Comparison of ENCODE assay signal across 24 mouse cellular contexts in the genomic region with DNA sequence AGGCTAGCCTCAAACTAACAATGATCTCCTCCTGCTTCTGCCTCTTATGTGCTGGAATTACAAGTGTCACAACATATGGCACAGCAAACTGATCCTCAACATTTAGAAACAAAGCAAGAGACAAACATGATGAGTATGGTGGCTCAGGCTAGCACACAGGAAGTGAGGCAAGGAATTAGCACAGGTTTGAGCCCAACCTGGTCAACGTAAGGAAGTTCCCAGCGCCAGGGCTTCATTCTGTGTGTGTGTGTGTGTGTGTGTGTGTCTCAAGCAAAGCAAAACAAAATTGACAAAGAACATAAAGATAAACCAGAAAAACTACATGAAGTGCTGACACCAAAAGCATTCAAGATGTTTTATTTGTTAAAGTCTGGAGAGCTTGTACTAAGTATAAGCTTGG. TPM values are rescaled to one million over a fixed set of nuclear protein-coding genes. Genes with fewer than 3 reads are reported as not detected.
DNase-seq lines count a peak whose midpoint lies in the region; ATAC-seq and TF ChIP-seq lines count a peak whose summit lies in the region.
"Had no signal": no experiment of that assay in that cellular context is flagged by ENCODE, and none has a peak within 500 bp of the region (broad histone marks: within the 10 kb centered on the region; RNA-seq: fewer than 3 reads in every experiment).

No protein-coding gene starts in this region.

- H3K27ac ChIP-seq in midbrain, embryonic 11.5 days (ENCODE audit: low read depth, low read length) = no peak overlapping the region
- H3K27ac ChIP-seq in midbrain, postnatal 0 days (ENCODE audit: low read depth, low read length) = no peak overlapping the region
- H3K27ac ChIP-seq: embryonic facial prominence, embryonic 10.5 days; embryonic facial prominence, embryonic 12.5 days; forebrain, embryonic 12.5 days had no signal

- 89% methylated on average over 2 of the region's 2 CpGs for WGBS in midbrain, embryonic 11.5 days
- WGBS in midbrain, postnatal 0 days = 96% methylated on average over 2 of the region's 2 CpGs

- DNase-seq in midbrain, embryonic 11.5 days (ENCODE audit: low spot score, missing footprints) = peak; percentile 45
- no peak for DNase-seq in midbrain, postnatal 0 days (ENCODE audit: low spot score)
- DNase-seq in frontal cortex, adult 2 months (ENCODE audit: extremely low spot score in 1 of 2, low spot score in 1 of 2) = no peak
- DNase-seq in urinary bladder, adult 18-20 months (ENCODE audit: low spot score in 2 of 2) = no peak
- DNase-seq: adrenal gland, adult 8-10 months; adrenal gland, postnatal 14 days; B cell, adult 2 months; cerebellum, adult 11 months; cerebellum, adult 18-20 months; cerebellum, adult 8-10 months; cerebellum, postnatal 10 days; cerebellum, postnatal 25 days had no signal

- no peaks in the 10 kb centered on the region for H3K9me3 ChIP-seq in midbrain, embryonic 11.5 days (ENCODE audit: control insufficient read depth, low read length)
- no peaks in the 10 kb centered on the region for H3K9me3 ChIP-seq in midbrain, postnatal 0 days (ENCODE audit: low read length)
- H3K9me3 ChIP-seq: embryonic facial prominence, embryonic 10.5 days; embryonic facial prominence, embryonic 12.5 days; forebrain, embryonic 12.5 days; G1E had no signal

- no peaks in the 10 kb centered on the region for H3K4me1 ChIP-seq in midbrain, embryonic 11.5 days (ENCODE audit: control insufficient read depth, insufficient read depth, low read length)
- H3K4me1 ChIP-seq in midbrain, postnatal 0 days (ENCODE audit: insufficient read depth, low read length) = no peaks in the 10 kb centered on the region
- H3K4me1 ChIP-seq: embryonic facial prominence, embryonic 12.5 days; forebrain, embryonic 12.5 days had no signal

- H3K4me2 ChIP-seq in midbrain, embryonic 11.5 days = no peak overlapping the region
- no peak overlapping the region for H3K4me2 ChIP-seq in midbrain, postnatal 0 days (ENCODE audit: low read depth, low read length, poor library complexity, severe bottlenecking)
- H3K4me2 ChIP-seq: embryonic facial prominence, embryonic 12.5 days; forebrain, embryonic 12.5 days had no signal

- H3K27me3 ChIP-seq in midbrain, embryonic 11.5 days (ENCODE audit: control insufficient read depth, insufficient read depth, low read length) = no peaks in the 10 kb centered on the region
- H3K27me3 ChIP-seq in midbrain, postnatal 0 days (ENCODE audit: insufficient read depth, low read length) = no peaks in the 10 kb centered on the region
- H3K27me3 ChIP-seq: CH12.LX; embryonic facial prominence, embryonic 12.5 days; forebrain, embryonic 12.5 days; Patski had no signal

- H3K36me3 ChIP-seq in midbrain, embryonic 11.5 days (ENCODE audit: control insufficient read depth, insufficient read depth, low read length) = no peaks in the 10 kb centered on the region
- no peaks in the 10 kb centered on the region for H3K36me3 ChIP-seq in midbrain, postnatal 0 days (ENCODE audit: insufficient read depth, low read length)
- H3K36me3 ChIP-seq: embryonic facial prominence, embryonic 10.5 days; embryonic facial prominence, embryonic 12.5 days; forebrain, embryonic 12.5 days had no signal

- H3K4me3 ChIP-seq in midbrain, embryonic 11.5 days (ENCODE audit: low read depth, low read length) = no peak overlapping the region
- H3K4me3 ChIP-seq in midbrain, postnatal 0 days (ENCODE audit: low read depth, low read length) = no peak overlapping the region
- H3K4me3 ChIP-seq: embryonic facial prominence, embryonic 10.5 days; embryonic facial prominence, embryonic 12.5 days; forebrain, embryonic 12.5 days had no signal

- ATAC-seq in midbrain, embryonic 11.5 days (ENCODE audit: low FRiP score) = no peak
- no peak for ATAC-seq in midbrain, postnatal 0 days (ENCODE audit: low FRiP score)
- ATAC-seq in megakaryocyte, adult 5-6 weeks (ENCODE audit: poor library complexity, severe bottlenecking) = peak; percentile 86
- ATAC-seq in neutrophil, adult 5-6 weeks (ENCODE audit: extremely low read depth, insufficient number of reproducible peaks, low FRiP score, poor library complexity, severe bottlenecking) = 0 out of 2 replicates have a peak, but pooled peaks have one; percentile 36
- ATAC-seq: activated CD4-positive, CD25-positive, alpha-beta regulatory T cell, adult 4 months; CD4-positive, CD25-positive, alpha-beta regulatory T cell, adult 4 months; forebrain, embryonic 14.5 days; forebrain, embryonic 16.5 days; Patski had no signal

- H3K9ac ChIP-seq in midbrain, embryonic 11.5 days (ENCODE audit: low read length) = no peak overlapping the region
- H3K9ac ChIP-seq in midbrain, postnatal 0 days (replicated peaks; ENCODE audit: low read length, poor library complexity, severe bottlenecking) = no peak overlapping the region
- H3K9ac ChIP-seq: embryonic facial prominence, embryonic 12.5 days; forebrain, embryonic 12.5 days had no signal

- no peak for TF ChIP-seq CTCF in midbrain, postnatal 0 days (IDR thresholded peaks at IDR 0.05)

RNA-seq across cellular contexts. Expression of a gene that starts 27.2 kb away (rescaled TPM):
- 85.2 and 86.8 TPM in 2 replicates for polyA plus RNA-seq in midbrain, embryonic 11.5 days (2014; fragmentation: Nextera tagmentation; extraction: Ambion mirVana)
- 160 and 175 TPM in 2 replicates for total RNA-seq in midbrain, postnatal 0 days (2014; rRNA removed)
- 121 and 123 TPM in 2 replicates for polyA plus RNA-seq in midbrain, postnatal 0 days (2015; fragmentation: Nextera tagmentation; extraction: Ambion mirVana)
- 57.5 and 63.1 TPM in 2 replicates for total RNA-seq in megakaryocyte, adult 5-6 weeks (2015)
- total RNA-seq in megakaryocyte, adult 5-6 weeks (2017) = 29.1 and 40.5 TPM in 2 replicates
- 53.2 and 58.4 TPM in 2 replicates for total RNA-seq in neutrophil, adult 5-6 weeks (2017)
- polyA plus RNA-seq in frontal cortex, adult 2 months (2012; rRNA removed) = 115 and 125 TPM in 2 replicates

RNA-seq across cellular contexts. Expression of a gene that starts 46.1 kb away (rescaled TPM):
- polyA plus RNA-seq in midbrain, embryonic 11.5 days (2014; fragmentation: Nextera tagmentation; extraction: Ambion mirVana) = 13.5 and 13.6 TPM in 2 replicates
- total RNA-seq in midbrain, postnatal 0 days (2014; rRNA removed) = 7.8 and 15.3 TPM in 2 replicates
- polyA plus RNA-seq in midbrain, postnatal 0 days (2015; fragmentation: Nextera tagmentation; extraction: Ambion mirVana) = 10.5 and 10.7 TPM in 2 replicates
- 5.4 and 9.8 TPM in 2 replicates for total RNA-seq in megakaryocyte, adult 5-6 weeks (2015)
- total RNA-seq in megakaryocyte, adult 5-6 weeks (2017) = 20.7 and 26.1 TPM in 2 replicates
- total RNA-seq in neutrophil, adult 5-6 weeks (2017) = 36.5 and 36.7 TPM in 2 replicates
- 10.2 and 10.6 TPM in 2 replicates for polyA plus RNA-seq in frontal cortex, adult 2 months (2012; rRNA removed)

Comparison
In these comparisons a context has a peak if more than half of its experiments do, and no peak if none do; other contexts are left out.
1. ATAC-seq: peak in megakaryocyte, adult 5-6 weeks (single experiment) and neutrophil, adult 5-6 weeks (single experiment); none in midbrain, embryonic 11.5 days (single experiment) and midbrain, postnatal 0 days (single experiment).